ENCODE assay signal across 8 mouse cellular contexts in genomic region chr6:39872306-39872900, GRCm38 (mm10). TPM values are rescaled to one million over a fixed set of nuclear protein-coding genes. Genes with fewer than 3 reads are reported as not detected.
A peak's percentile ranks its signal among the peaks of the same experiment; 100 is the strongest.
DNase-seq lines count a peak whose midpoint lies in the region; ATAC-seq lines count a peak whose summit lies in the region.

No protein-coding gene starts in this region.

- peak; percentile 14; the same call in 1 of the 2 replicates for ATAC-seq in heart, embryonic 12.5 days (ENCODE audit: insufficient number of reproducible peaks, low FRiP score)
- ATAC-seq in embryonic facial prominence, embryonic 12.5 days (ENCODE audit: insufficient number of reproducible peaks, insufficient read depth, low FRiP score, low TSS enrichment): 0 out of 2 replicates have a peak, but pooled peaks have one; percentile 5
- ATAC-seq in liver, embryonic 13.5 days (ENCODE audit: low read depth): no peak

- H3K9ac ChIP-seq in heart, embryonic 12.5 days: 0 out of 2 replicates have a peak overlapping the region, but pooled peaks have one; percentile 13
- H3K9ac ChIP-seq in embryonic facial prominence, embryonic 12.5 days: peak overlapping the region; percentile 49
- no peak overlapping the region for H3K9ac ChIP-seq in liver, embryonic 13.5 days

- H3K9me3 ChIP-seq in heart, embryonic 12.5 days (replicated peaks): no peaks in the 10 kb centered on the region
- H3K9me3 ChIP-seq in embryonic facial prominence, embryonic 12.5 days: no peaks in the 10 kb centered on the region
- no peaks in the 10 kb centered on the region for H3K9me3 ChIP-seq in liver, embryonic 13.5 days (replicated peaks)

- peaks cover 25% of the 10 kb centered on the region; the same call in 1 of the 2 replicates for H3K4me1 ChIP-seq in heart, embryonic 12.5 days (replicated peaks)
- peaks cover 14% of the 10 kb centered on the region for H3K4me1 ChIP-seq in embryonic facial prominence, embryonic 12.5 days
- H3K4me1 ChIP-seq in liver, embryonic 13.5 days (replicated peaks): 0 out of 2 replicates have a peak, but pooled peaks cover 13% of the 10 kb centered on the region

- WGBS in heart, embryonic 12.5 days: under 1% methylated on average over 39 of the region's 39 CpGs
- under 1% methylated on average over 39 of the region's 39 CpGs for WGBS in embryonic facial prominence, embryonic 12.5 days
- WGBS in liver, embryonic 13.5 days (ENCODE audit: insufficient replicate concordance): 1% methylated on average over 37 of the region's 39 CpGs

- H3K4me3 ChIP-seq in heart, embryonic 12.5 days: peak overlapping the region; percentile 59
- peak overlapping the region; percentile 55 for H3K4me3 ChIP-seq in embryonic facial prominence, embryonic 12.5 days
- peak overlapping the region; percentile 43 for H3K4me3 ChIP-seq in liver, embryonic 13.5 days (replicated peaks)

- no peak overlapping the region for H3K27ac ChIP-seq in heart, embryonic 12.5 days (ENCODE audit: poor library complexity, severe bottlenecking)
- H3K27ac ChIP-seq in embryonic facial prominence, embryonic 12.5 days: no peak overlapping the region
- no peak overlapping the region for H3K27ac ChIP-seq in liver, embryonic 13.5 days

- H3K36me3 ChIP-seq in heart, embryonic 12.5 days: no peaks in the 10 kb centered on the region
- H3K36me3 ChIP-seq in embryonic facial prominence, embryonic 12.5 days: no peaks in the 10 kb centered on the region
- H3K36me3 ChIP-seq in liver, embryonic 13.5 days: no peaks in the 10 kb centered on the region

- H3K27me3 ChIP-seq in heart, embryonic 12.5 days (replicated peaks): peaks cover 80% of the 10 kb centered on the region
- peaks cover 62% of the 10 kb centered on the region for H3K27me3 ChIP-seq in embryonic facial prominence, embryonic 12.5 days
- H3K27me3 ChIP-seq in liver, embryonic 13.5 days: peaks cover 74% of the 10 kb centered on the region

- DNase-seq in heart, adult 11 months: no peak
- DNase-seq in ZHBTc4 (ENCODE audit: low read depth, low spot score): peak; percentile 62
- DNase-seq in heart, postnatal 4 days: peak; percentile 6
- no peak for DNase-seq in liver, embryonic 13.5 days
- DNase-seq in right cerebral cortex, postnatal 25 days: peak; percentile 66
- no peak for DNase-seq in spleen, postnatal 14 days (ENCODE audit: low spot score in 2 of 2)

- H3K4me2 ChIP-seq in heart, embryonic 12.5 days: peak overlapping the region; percentile 98
- H3K4me2 ChIP-seq in embryonic facial prominence, embryonic 12.5 days (replicated peaks): peak overlapping the region; percentile 99
- H3K4me2 ChIP-seq in liver, embryonic 13.5 days: peak overlapping the region; percentile 60

RNA-seq across cellular contexts. Expression of gene Tmem178b, which starts 0.7 kb away (rescaled TPM):
- polyA plus RNA-seq in heart, embryonic 12.5 days (2016; fragmentation: Nextera tagmentation; extraction: Ambion mirVana): 0.05 TPM in 2 replicates
- polyA plus RNA-seq in embryonic facial prominence, embryonic 12.5 days (2016; fragmentation: Nextera tagmentation; extraction: Ambion mirVana): 2.2 and 3.3 TPM in 2 replicates
- total RNA-seq in heart, postnatal 4 days (2021): under 1 TPM; 0.16 to 0.29 TPM
- 0.03 TPM in 1 of 2 replicates, not detected in the other for polyA plus RNA-seq in liver, embryonic 13.5 days (2015; fragmentation: Nextera tagmentation; extraction: Ambion mirVana)

Comparison
In these comparisons a context has a peak if more than half of its experiments do, and no peak if none do; other contexts are left out.
1. DNase-seq: peak in ZHBTc4 (single experiment), heart, postnatal 4 days (single experiment) and right cerebral cortex, postnatal 25 days (single experiment); none in heart, adult 11 months (single experiment), liver, embryonic 13.5 days (single experiment) and spleen, postnatal 14 days (0 of 2).
2. Peak in every context shown above with its lines, with median percentiles within 50 percentile points of each other: H3K4me2 ChIP-seq and H3K4me3 ChIP-seq.